Mouse (Mus musculus): ENCODE results near the gene Zpbp2.

DNA sequence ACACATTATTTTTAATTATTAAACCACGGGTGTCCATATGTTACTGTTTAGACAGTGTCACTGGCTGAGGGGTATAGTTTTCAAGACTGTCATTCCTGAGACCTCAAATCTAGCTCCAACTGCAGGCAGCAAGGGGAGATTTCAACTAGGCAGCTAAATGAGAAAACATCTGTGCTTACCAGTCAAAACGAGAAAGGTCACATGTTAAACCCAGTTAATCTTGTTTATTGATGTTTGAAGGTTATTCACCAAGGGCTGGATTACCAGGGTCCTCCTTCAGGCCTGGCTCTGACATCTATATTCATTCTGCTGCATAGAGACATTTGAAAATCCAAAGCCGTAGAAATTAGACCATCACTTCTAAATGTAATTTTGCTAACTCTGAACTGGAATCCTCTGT is 46.0 kb upstream of the Zpbp2 start:
- TF ChIP-seq ZC3H11A (IDR thresholded peaks at IDR 0.05; ENCODE audit: borderline replicate concordance, low read depth, low read length) (no peak), CHD2 (IDR thresholded peaks at IDR 0.05; ENCODE audit: low read depth, low read length) (no peak), HCFC1 (IDR thresholded peaks at IDR 0.05; ENCODE audit: borderline replicate concordance, insufficient read depth, low read length) (no peak), ZNF384 (IDR thresholded peaks at IDR 0.05; ENCODE audit: low read depth, low read length) (no peak), MAFK (IDR thresholded peaks at IDR 0.05; ENCODE audit: insufficient read depth, low read depth, low read length) (no peak)
